Mouse (Mus musculus) heart, embryonic 15.5 days (tissue): ENCODE data around the gene Tnr. TPM values are rescaled to one million over a fixed set of nuclear protein-coding genes. Genes with fewer than 3 reads are reported as not detected.

Experiments
- ATAC-seq: fragments of 200-750 bp; cut with Nextera tagmentation; replicated peaks from 2 replicates; pipeline ENCODE4 v1.8.0; 2017; ENCODE audit warnings: low read depth, moderate TSS enrichment; ENCODE audit not compliant: insufficient number of reproducible peaks, insufficient read depth, low FRiP score
- H3K27ac ChIP-seq: fragments of 300-500 bp; sonication (generic); 2 replicates; pipeline ENCODE4 v1.5.1; 2015; ENCODE audit warnings: mild to moderate bottlenecking, inconsistent platforms
- H3K27me3 ChIP-seq: fragments of 300-500 bp; sonication (generic); 2 replicates; pipeline ENCODE4 v1.6.1; 2015; ENCODE audit warnings: inconsistent platforms
- H3K36me3 ChIP-seq: fragments of 300-500 bp; sonication (generic); 2 replicates; pipeline ENCODE4 v1.6.1; 2015; ENCODE audit warnings: mild to moderate bottlenecking, inconsistent platforms
- H3K4me1 ChIP-seq: fragments of 300-500 bp; sonication (generic); replicated peaks from 2 replicates; pipeline ENCODE4 v1.6.1; 2015; ENCODE audit warnings: inconsistent platforms
- H3K4me2 ChIP-seq: fragments of 300-500 bp; sonication (generic); 2 replicates; pipeline ENCODE4 v1.6.1; 2015; ENCODE audit warnings: inconsistent platforms, mild to moderate bottlenecking, moderate library complexity
- H3K4me3 ChIP-seq: fragments of 300-500 bp; sonication (generic); 2 replicates; pipeline ENCODE4 v1.5.1; 2015; ENCODE audit warnings: mild to moderate bottlenecking, inconsistent platforms
- H3K9ac ChIP-seq: fragments of 300-500 bp; sonication (generic); 2 replicates; pipeline ENCODE4 v1.6.1; 2015; ENCODE audit warnings: mild to moderate bottlenecking, inconsistent platforms
- H3K9me3 ChIP-seq: fragments of 300-500 bp; sonication (generic); replicated peaks from 2 replicates; pipeline ENCODE4 v1.6.1; 2016; ENCODE audit warnings: inconsistent platforms
- WGBS: fragments of 180-500 bp; shearing (Covaris S2); methylation state at CpG from one replicate; pipeline ENCODE4 v1.1.7; 2015; ENCODE audit warnings: mixed read lengths; 5-methylcytosine and 5-hydroxymethylcytosine counted together
- polyA plus RNA-seq: library from polyadenylated mRNA; unstranded; fragments of >200 nt; fragmentation: Nextera tagmentation; extraction: Ambion mirVana; gene quantifications from 2 replicates; pipeline ENCODE4 v1.2.1, GENCODE M21; 2015

Gene Tnr
- polyA plus RNA-seq, 1 experiment from 2014 or later, result 0.04 TPM

GRCm38 (mm10) chr1:159674240-159674639, 150.7 kb downstream of the Tnr start:
- Histone ChIP-seq H3K27me3 (no peaks in the 10 kb centered on the region), H3K9ac (no peak overlapping the region), H3K4me3 (no peak overlapping the region), H3K4me2 (no peak overlapping the region), H3K27ac (no peak overlapping the region), H3K4me1 (peaks cover 20% of the 10 kb centered on the region), H3K36me3 (no peaks in the 10 kb centered on the region), H3K9me3 (no peaks in the 10 kb centered on the region)
- ATAC-seq, result no peak
- 69% methylated on average over 1 of the region's 1 CpGs for WGBS

GRCm38 (mm10) chr1:159675472-159675871, 151.9 kb downstream of the Tnr start:
- H3K4me2 ChIP-seq, result no peak overlapping the region
- 55% methylated on average over 4 of the region's 4 CpGs for WGBS
- H3K9ac ChIP-seq, result no peak overlapping the region
- no peaks in the 10 kb centered on the region for H3K36me3 ChIP-seq
- peaks cover 15% of the 10 kb centered on the region for H3K4me1 ChIP-seq
- H3K9me3 ChIP-seq, result no peaks in the 10 kb centered on the region
- no peak for ATAC-seq
- H3K27ac ChIP-seq, result no peak overlapping the region
- H3K4me3 ChIP-seq, result no peak overlapping the region
- H3K27me3 ChIP-seq, result no peaks in the 10 kb centered on the region

- 53% methylated on average over 10 of the region's 10 CpGs for WGBS
- H3K9ac ChIP-seq, result no peak overlapping the region
- H3K9me3 ChIP-seq, result no peaks in the 10 kb centered on the region
- H3K36me3 ChIP-seq, result no peaks in the 10 kb centered on the region
- no peaks in the 10 kb centered on the region for H3K27me3 ChIP-seq
- H3K4me2 ChIP-seq, result no peak overlapping the region
- H3K4me1 ChIP-seq, result peaks cover 7% of the 10 kb centered on the region
- no peak overlapping the region for H3K4me3 ChIP-seq
- H3K27ac ChIP-seq, result no peak overlapping the region
- ATAC-seq, result no peak
These were observed 154.8 kb downstream of the Tnr start for GRCm38 (mm10) chr1:159678221-159678935.

- no peaks in the 10 kb centered on the region for H3K36me3 ChIP-seq
These were observed 157.7 kb downstream of the Tnr start for GRCm38 (mm10) chr1:159681252-159681651.

GRCm38 (mm10) chr1:159686476-159687231, 163.1 kb downstream of the Tnr start:
- Histone ChIP-seq H3K36me3 (no peaks in the 10 kb centered on the region), H3K27ac (peak overlapping the region; percentile 12; the same call in 1 of the 2 replicates), H3K9me3 (no peaks in the 10 kb centered on the region), H3K4me2 (peak overlapping the region; percentile 39), H3K9ac (no peak overlapping the region), H3K4me1 (peaks cover 13% of the 10 kb centered on the region), H3K4me3 (no peak overlapping the region; the same call in 1 of the 2 replicates), H3K27me3 (no peaks in the 10 kb centered on the region)
- peak; percentile 81 for ATAC-seq
- WGBS, result 15% methylated on average over 9 of the region's 9 CpGs

More at GRCm38 (mm10) chr1:159681252-159681651, 157.7 kb downstream of the Tnr start:
- H3K27me3 ChIP-seq, result no peaks in the 10 kb centered on the region
- H3K9ac ChIP-seq, result no peak overlapping the region
- H3K4me3 ChIP-seq, result no peak overlapping the region
- no peak overlapping the region for H3K4me2 ChIP-seq
- H3K4me1 ChIP-seq, result peaks cover 11% of the 10 kb centered on the region
- no peak for ATAC-seq
- H3K9me3 ChIP-seq, result no peaks in the 10 kb centered on the region
- H3K27ac ChIP-seq, result no peak overlapping the region
- WGBS, result 68% methylated on average over 2 of the region's 2 CpGs

GRCm38 (mm10) chr1:159696717-159697116, 173.1 kb downstream of the Tnr start:
- Histone ChIP-seq H3K9ac (no peak overlapping the region), H3K4me2 (no peak overlapping the region), H3K4me3 (no peak overlapping the region), H3K36me3 (no peaks in the 10 kb centered on the region), H3K27ac (no peak overlapping the region), H3K27me3 (no peaks in the 10 kb centered on the region), H3K4me1 (no peaks in the 10 kb centered on the region), H3K9me3 (no peaks in the 10 kb centered on the region)
- no peak for ATAC-seq
- 66% methylated on average over 4 of the region's 4 CpGs for whole genome bisulfite sequencing

GRCm38 (mm10) chr1:159702038-159702437, 178.5 kb downstream of the Tnr start:
- H3K36me3 ChIP-seq, result no peaks in the 10 kb centered on the region
- no peaks in the 10 kb centered on the region for H3K27me3 ChIP-seq
- H3K4me1 ChIP-seq, result no peaks in the 10 kb centered on the region
- H3K27ac ChIP-seq, result no peak overlapping the region
- H3K9me3 ChIP-seq, result no peaks in the 10 kb centered on the region
- ATAC-seq, result no peak
- no peak overlapping the region for H3K4me2 ChIP-seq
- 84% methylated on average over 9 of the region's 9 CpGs for WGBS
- no peak overlapping the region for H3K4me3 ChIP-seq
- no peak overlapping the region for H3K9ac ChIP-seq

GRCm38 (mm10) chr1:159704925-159705324, 181.4 kb downstream of the Tnr start:
- Histone ChIP-seq H3K27ac (no peak overlapping the region), H3K36me3 (no peaks in the 10 kb centered on the region), H3K4me2 (no peak overlapping the region), H3K27me3 (no peaks in the 10 kb centered on the region), H3K9me3 (no peaks in the 10 kb centered on the region), H3K4me1 (no peaks in the 10 kb centered on the region), H3K4me3 (no peak overlapping the region), H3K9ac (no peak overlapping the region)
- 83% methylated on average over 3 of the region's 3 CpGs for WGBS
- ATAC-seq, result no peak

GRCm38 (mm10) chr1:159716301-159716700, 192.7 kb downstream of the Tnr start:
- ATAC-seq, result no peak
- no peaks in the 10 kb centered on the region for H3K27me3 ChIP-seq
- H3K4me1 ChIP-seq, result no peaks in the 10 kb centered on the region

GRCm38 (mm10) chr1:159717016-159717415, 193.4 kb downstream of the Tnr start:
- ATAC-seq, result no peak
- no peaks in the 10 kb centered on the region for H3K9me3 ChIP-seq
- no peak overlapping the region for H3K4me2 ChIP-seq
- 78% methylated on average over 9 of the region's 9 CpGs for WGBS
- no peaks in the 10 kb centered on the region for H3K27me3 ChIP-seq
- H3K4me1 ChIP-seq, result no peaks in the 10 kb centered on the region
- no peak overlapping the region for H3K4me3 ChIP-seq
- no peak overlapping the region for H3K27ac ChIP-seq
- H3K9ac ChIP-seq, result no peak overlapping the region
- no peaks in the 10 kb centered on the region for H3K36me3 ChIP-seq

More at GRCm38 (mm10) chr1:159716301-159716700, 192.7 kb downstream of the Tnr start:
- 77% methylated on average over 1 of the region's 1 CpGs for WGBS
- H3K27ac ChIP-seq, result no peak overlapping the region
- H3K9ac ChIP-seq, result no peak overlapping the region
- no peaks in the 10 kb centered on the region for H3K9me3 ChIP-seq
- H3K4me3 ChIP-seq, result no peak overlapping the region
- H3K4me2 ChIP-seq, result no peak overlapping the region
- H3K36me3 ChIP-seq, result no peaks in the 10 kb centered on the region

GRCm38 (mm10) chr1:159723733-159724132, 200.2 kb downstream of the Tnr start:
- ATAC-seq, result no peak
- no peak overlapping the region for H3K9ac ChIP-seq
- no peaks in the 10 kb centered on the region for H3K9me3 ChIP-seq
- H3K4me2 ChIP-seq, result no peak overlapping the region
- H3K27me3 ChIP-seq, result no peaks in the 10 kb centered on the region
- H3K4me1 ChIP-seq, result no peaks in the 10 kb centered on the region
- no peaks in the 10 kb centered on the region for H3K36me3 ChIP-seq
- H3K27ac ChIP-seq, result no peak overlapping the region
- no peak overlapping the region for H3K4me3 ChIP-seq
- WGBS, result 75% methylated on average over 5 of the region's 5 CpGs
